Mouse (Mus musculus): ENCODE measurements around the gene Arhgap10. TPM values are rescaled to one million over a fixed set of nuclear protein-coding genes. Genes with fewer than 3 reads are reported as not detected.

Arhgap10 gene
- total and polyA plus RNA-seq, 3 experiments, result 2.7 to 5.9 (median 4.8) TPM

GRCm38 (mm10) chr8:77521028-77521785, 3.5 kb upstream of the Arhgap10 start:
- Histone ChIP-seq H3K27me3 (replicated peaks) (peaks cover 9% of the 10 kb centered on the region), H3K79me2 (replicated peaks; ENCODE audit: control insufficient read depth, extremely low read depth, insufficient read depth, poor library complexity, severe bottlenecking) (no peaks in the 10 kb centered on the region), H3K27ac (ENCODE audit: insufficient read depth, low read depth) (no peak overlapping the region), H3K4me2 (ENCODE audit: insufficient read depth, low read depth, poor library complexity, severe bottlenecking) (no peak overlapping the region), H3K36me3 (replicated peaks in 1 of 2; ENCODE audit: control insufficient read depth in 1 of 2, insufficient read depth in 1 of 2, low read length in 1 of 2) (peaks cover 0 to 28% of the 10 kb centered on the region in 2 experiments), H3K9ac (ENCODE audit: insufficient read depth, low read depth) (no peak overlapping the region), H3K4me3 (replicated peaks in 1 of 3; ENCODE audit: low read depth in 2 of 3, low read length in 2 of 3, poor library complexity in 1 of 3) (no peak overlapping the region), H3K9me3 (replicated peaks; ENCODE audit: low read length) (no peaks in the 10 kb centered on the region), H3K4me1 (ENCODE audit: control insufficient read depth in 1 of 2, insufficient read depth in 2 of 2) (peaks cover 0 to 17% of the 10 kb centered on the region in 2 experiments; a peak in 2 of 4 replicates)
- dilution Hi-C loops (cut with MboI; ENCODE audit: extremely low pct_ligation_motif_present, extremely low pct_unique_long_range_greater_than_20kb, low sequenced_read_pairs), result no loop called here
- no peak for DNase-seq (ENCODE audit: extremely low read depth)
- TF ChIP-seq UBTF (IDR thresholded peaks at IDR 0.05; ENCODE audit: low read depth, low read length) (no peak), MAX (IDR thresholded peaks at IDR 0.05; ENCODE audit: low read length) (no peak), RCOR1 (conservative IDR thresholded peaks at IDR 0.05; ENCODE audit: low read depth, low read length) (no peak), POLR2AphosphoS2 (IDR thresholded peaks at IDR 0.05; ENCODE audit: low read depth, low read length) (no peak), ZKSCAN1 (IDR thresholded peaks at IDR 0.05; ENCODE audit: borderline replicate concordance, low read depth, low read length) (no peak), BHLHE40 (IDR thresholded peaks at IDR 0.05; ENCODE audit: low read depth, low read length) (no peak), ELF1 (IDR thresholded peaks at IDR 0.05; ENCODE audit: low read depth, low read length) (no peak), PAX5 (IDR thresholded peaks at IDR 0.05; ENCODE audit: low read length) (no peak), RAD21 (IDR thresholded peaks at IDR 0.05; ENCODE audit: low read depth, low read length) (no peak), ZMIZ1 (IDR thresholded peaks at IDR 0.05; ENCODE audit: low read depth, low read length) (no peak), CHD1 (IDR thresholded peaks at IDR 0.05; ENCODE audit: low read depth, low read length) (no peak), USF1 (IDR thresholded peaks at IDR 0.05; ENCODE audit: low read depth, low read length) (no peak), SMC3 (IDR thresholded peaks at IDR 0.05; ENCODE audit: low read depth, low read length) (no peak), NELFE (IDR thresholded peaks at IDR 0.05; ENCODE audit: low read depth, low read length) (no peak), JUND (conservative IDR thresholded peaks at IDR 0.05; ENCODE audit: low read depth, low read length) (no peak), CHD2 (IDR thresholded peaks at IDR 0.05; ENCODE audit: low read length) (no peak)
- in situ Hi-C loops (cut with MboI; ENCODE audit: low pct_ligation_motif_present, low pct_unique_long_range_greater_than_20kb, low sequenced_read_pairs), result loop anchor here (10.0 kb wide), 1 partner anchor 96 kb away; no protein-coding TSS in a partner anchor

GRCm38 (mm10) chr8:77520601-77521000, 2.8 kb upstream of the Arhgap10 start:
- TF ChIP-seq EP300 (IDR thresholded peaks at IDR 0.05; ENCODE audit: low read length), result no peak
- TF ChIP-seq CTCF (conservative IDR thresholded peaks at IDR 0.05 in 1 of 2, IDR thresholded peaks at IDR 0.05 in 1 of 2; ENCODE audit: low read depth in 2 of 2, low read length in 2 of 2), result 0 out of 4 replicates have a peak, but pooled peaks of 1 of the 2 experiments have one; percentile 6
- TF ChIP-seq POLR2A (IDR thresholded peaks at IDR 0.05; ENCODE audit: low read depth, low read length), result no peak
- TF ChIP-seq TCF12 (IDR thresholded peaks at IDR 0.05; ENCODE audit: low read depth, low read length), result no peak
- TF ChIP-seq JUN (IDR thresholded peaks at IDR 0.05; ENCODE audit: insufficient read depth, low read depth, low read length), result no peak
- peak; percentile 30; the same call in 1 of the 2 replicates for TF ChIP-seq ZNF384 (IDR thresholded peaks at IDR 0.05; ENCODE audit: low read depth, low read length)
- TF ChIP-seq ZC3H11A (IDR thresholded peaks at IDR 0.05; ENCODE audit: low read depth, low read length), result no peak
- TF ChIP-seq MAFK (IDR thresholded peaks at IDR 0.05; ENCODE audit: insufficient replicate concordance, low read length), result no peak
- no peak overlapping the region for H3K9ac ChIP-seq (ENCODE audit: insufficient read depth, low read depth)
- no peak for DNase-seq (ENCODE audit: extremely low read depth)
- H3K27me3 ChIP-seq (replicated peaks), result peaks cover 12% of the 10 kb centered on the region
- H3K9me3 ChIP-seq (replicated peaks; ENCODE audit: low read length), result no peaks in the 10 kb centered on the region
- no peak overlapping the region for H3K27ac ChIP-seq (ENCODE audit: insufficient read depth, low read depth)
- H3K36me3 ChIP-seq (replicated peaks in 1 of 2; ENCODE audit: control insufficient read depth in 1 of 2, insufficient read depth in 1 of 2, low read length in 1 of 2), result peaks cover 0 to 28% of the 10 kb centered on the region in 2 experiments
- H3K79me2 ChIP-seq (replicated peaks; ENCODE audit: control insufficient read depth, extremely low read depth, insufficient read depth, poor library complexity, severe bottlenecking), result peaks cover 3% of the 10 kb centered on the region; the same call in 1 of the 2 replicates
- H3K4me1 ChIP-seq (ENCODE audit: control insufficient read depth in 1 of 2, insufficient read depth in 2 of 2), result peaks cover 0 to 17% of the 10 kb centered on the region in 2 experiments; a peak in 2 of 4 replicates
- no peak overlapping the region for H3K4me3 ChIP-seq (replicated peaks in 1 of 3; ENCODE audit: low read depth in 2 of 3, low read length in 2 of 3, poor library complexity in 1 of 3)
- in situ Hi-C loops (cut with MboI; ENCODE audit: low pct_ligation_motif_present, low pct_unique_long_range_greater_than_20kb, low sequenced_read_pairs) (loop anchor here (10.0 kb wide), 1 partner anchor 96 kb away; no protein-coding TSS in a partner anchor), dilution Hi-C loops (cut with MboI; ENCODE audit: extremely low pct_ligation_motif_present, extremely low pct_unique_long_range_greater_than_20kb, low sequenced_read_pairs) (no loop called here)
- no peak overlapping the region for H3K4me2 ChIP-seq (ENCODE audit: insufficient read depth, low read depth, poor library complexity, severe bottlenecking)

Measured in CH12.LX (cell line).